Mouse (Mus musculus) MEL (cell line): ENCODE measurements around the gene Omg. TPM values are rescaled to one million over a fixed set of nuclear protein-coding genes. Genes with fewer than 3 reads are reported as not detected.

Source experiments
- DNase-seq: peaks from one replicate; pipeline ENCODE4 v3.0.0; 2011; ENCODE audit warnings: low read depth, low spot score
- H3K27ac ChIP-seq: 2 replicates; pipeline ENCODE4 v1.5.1; 2012; ENCODE audit warnings: low read depth, mild to moderate bottlenecking, control low read depth, low read length, moderate library complexity; ENCODE audit not compliant: control insufficient read depth
- H3K27me3 ChIP-seq, 2 experiments: fragments of 150-350 bp in 1 of 2; sonication (generic) in 1 of 2; 2 replicates each; pipeline ENCODE4 v1.6.1; 2012; ENCODE audit warnings: low read length in 2 of 2, mild to moderate bottlenecking in 2 of 2, improper control_type of control experiment in 1 of 2, moderate library complexity in 1 of 2; ENCODE audit not compliant: insufficient read depth in 2 of 2, control insufficient read depth in 1 of 2
- H3K36me3 ChIP-seq, 2 experiments: 2 replicates each; pipeline ENCODE4 v1.6.1; 2012 to 2014; ENCODE audit warnings: low read length in 2 of 2, improper control_type of control experiment in 1 of 2, inconsistent platforms in 1 of 2, mild to moderate bottlenecking in 1 of 2; ENCODE audit not compliant: insufficient read depth in 2 of 2, control insufficient read depth in 1 of 2
- H3K4me1 ChIP-seq, 2 experiments: fragments of 150-350 bp in 1 of 2; sonication (generic) in 1 of 2; 2 replicates each; pipeline ENCODE4 v1.6.1; 2012; ENCODE audit warnings: low read length in 2 of 2, improper control_type of control experiment in 1 of 2, mild to moderate bottlenecking in 1 of 2; ENCODE audit not compliant: insufficient read depth in 2 of 2, control insufficient read depth in 1 of 2
- H3K4me3 ChIP-seq, 2 experiments: fragments of 150-350 bp in 1 of 2; sonication (generic) in 1 of 2; 2 replicates each; pipeline ENCODE4 v1.5.1; 2012; ENCODE audit warnings: low read depth in 2 of 2, low read length in 2 of 2, mild to moderate bottlenecking in 2 of 2, moderate library complexity in 2 of 2, control low read depth in 1 of 2, improper control_type of control experiment in 1 of 2; ENCODE audit not compliant: control insufficient read depth in 1 of 2, insufficient read depth in 1 of 2
- H3K79me2 ChIP-seq: 2 replicates; pipeline ENCODE4 v1.6.1; 2012; ENCODE audit warnings: mild to moderate bottlenecking, low read length, moderate library complexity; ENCODE audit not compliant: control insufficient read depth, poor library complexity, insufficient read depth
- H3K9ac ChIP-seq: 2 replicates; pipeline ENCODE4 v1.6.1; 2012; ENCODE audit warnings: low read depth, mild to moderate bottlenecking, control low read depth, low read length, moderate library complexity; ENCODE audit not compliant: control insufficient read depth, poor library complexity, severe bottlenecking
- H3K9me3 ChIP-seq: fragments of 150-350 bp; sonication (generic); replicated peaks from 2 replicates; pipeline ENCODE4 v1.6.1; 2012; ENCODE audit warnings: mild to moderate bottlenecking, low read length, improper control_type of control experiment, moderate library complexity; ENCODE audit not compliant: insufficient read depth
- BHLHE40 ChIP-seq: IDR thresholded peaks from 2 replicates; pipeline ENCODE4 v1.6.1; 2012; ENCODE audit warnings: low read depth, mild to moderate bottlenecking, inconsistent platforms, low read length, improper control_type of control experiment, borderline replicate concordance
- CHD1 ChIP-seq: IDR thresholded peaks from 2 replicates; pipeline ENCODE4 v1.6.1; 2012; ENCODE audit warnings: low read depth, mild to moderate bottlenecking, inconsistent platforms, low read length, improper control_type of control experiment
- CHD2 ChIP-seq: IDR thresholded peaks from 2 replicates; pipeline ENCODE4 v1.6.1; 2011; ENCODE audit warnings: low read length, improper control_type of control experiment
- CTCF ChIP-seq, 3 experiments: IDR thresholded peaks in 2 of 3; conservative IDR thresholded peaks in 1 of 3; 2 replicates each; pipeline ENCODE4 v1.5.1; 2011 to 2012; ENCODE audit warnings: low read length in 3 of 3, low read depth in 2 of 3, mild to moderate bottlenecking in 2 of 3, improper control_type of control experiment in 1 of 3, inconsistent platforms in 1 of 3, mixed read lengths in 1 of 3, moderate library complexity in 1 of 3; ENCODE audit not compliant: control insufficient read depth in 1 of 3, insufficient read depth in 1 of 3, poor library complexity in 1 of 3, severe bottlenecking in 1 of 3
- E2F4 ChIP-seq: IDR thresholded peaks from 2 replicates; pipeline ENCODE4 v1.6.1; 2011; ENCODE audit warnings: low read depth, low read length, improper control_type of control experiment, borderline replicate concordance
- ELF1 ChIP-seq: IDR thresholded peaks from 2 replicates; pipeline ENCODE4 v1.6.1; 2014; ENCODE audit warnings: low read depth, mild to moderate bottlenecking, inconsistent platforms, low read length, improper control_type of control experiment, moderate library complexity
- EP300 ChIP-seq, 2 experiments: IDR thresholded peaks; 2 replicates each; pipeline ENCODE4 v1.6.1; 2011; ENCODE audit warnings: improper control_type of control experiment in 2 of 2, low read length in 2 of 2, low read depth in 1 of 2, mild to moderate bottlenecking in 1 of 2
- GABPA ChIP-seq: IDR thresholded peaks from 2 replicates; pipeline ENCODE4 v1.6.1; 2012; ENCODE audit warnings: low read depth, mild to moderate bottlenecking, inconsistent platforms, low read length, improper control_type of control experiment, moderate library complexity
- GATA1 ChIP-seq: IDR thresholded peaks from 2 replicates; pipeline ENCODE4 v1.6.1; 2011; ENCODE audit warnings: low read depth, low read length, improper control_type of control experiment
- JUND ChIP-seq: IDR thresholded peaks from 2 replicates; pipeline ENCODE4 v1.6.1; 2011; ENCODE audit warnings: low read depth, mild to moderate bottlenecking, improper control_type of control experiment, low read length
- MAFK ChIP-seq: IDR thresholded peaks from 2 replicates; pipeline ENCODE4 v1.6.1; 2011; ENCODE audit warnings: low read depth, mild to moderate bottlenecking, low read length, improper control_type of control experiment, borderline replicate concordance
- MAZ ChIP-seq: IDR thresholded peaks from 2 replicates; pipeline ENCODE4 v1.6.1; 2012; ENCODE audit warnings: low read depth, mild to moderate bottlenecking, inconsistent platforms, low read length, improper control_type of control experiment
- MEF2A ChIP-seq: IDR thresholded peaks from 2 replicates; pipeline ENCODE4 v1.6.1; 2014; ENCODE audit warnings: low read depth, mild to moderate bottlenecking, inconsistent platforms, low read length, improper control_type of control experiment; ENCODE audit not compliant: poor library complexity, insufficient replicate concordance, severe bottlenecking; ENCODE audit errors: extremely low read depth
- MXI1 ChIP-seq: IDR thresholded peaks from 2 replicates; pipeline ENCODE4 v1.6.1; 2011; ENCODE audit warnings: mild to moderate bottlenecking, low read depth, low read length, improper control_type of control experiment
- MYB ChIP-seq: IDR thresholded peaks from 2 replicates; pipeline ENCODE4 v1.6.1; 2011; ENCODE audit warnings: mild to moderate bottlenecking, low read depth, low read length, improper control_type of control experiment
- NELFE ChIP-seq: IDR thresholded peaks from 2 replicates; pipeline ENCODE4 v1.6.1; 2011; ENCODE audit warnings: low read depth, low read length, improper control_type of control experiment
- NRF1 ChIP-seq: IDR thresholded peaks from 2 replicates; pipeline ENCODE4 v1.6.1; 2014; ENCODE audit warnings: low read depth, mild to moderate bottlenecking, inconsistent platforms, low read length, improper control_type of control experiment, moderate library complexity; ENCODE audit not compliant: poor library complexity, insufficient read depth, severe bottlenecking
- POLR2AphosphoS2 ChIP-seq: IDR thresholded peaks from 2 replicates; pipeline ENCODE4 v1.6.1; 2011; ENCODE audit warnings: low read length, improper control_type of control experiment
- POLR2AphosphoS5 ChIP-seq: IDR thresholded peaks from 2 replicates; pipeline ENCODE4 v1.6.1; 2012; ENCODE audit warnings: low read depth, borderline replicate concordance, mild to moderate bottlenecking, inconsistent platforms, low read length, moderate library complexity, mixed read lengths
- SIN3A ChIP-seq: IDR thresholded peaks from 2 replicates; pipeline ENCODE4 v1.6.1; 2012; ENCODE audit warnings: low read length, improper control_type of control experiment, inconsistent platforms
- SMC3 ChIP-seq: IDR thresholded peaks from 2 replicates; pipeline ENCODE4 v1.6.1; 2011; ENCODE audit warnings: low read depth, low read length, improper control_type of control experiment
- TAL1 ChIP-seq: IDR thresholded peaks from 2 replicates; pipeline ENCODE4 v1.6.1; 2012; ENCODE audit warnings: mild to moderate bottlenecking, inconsistent platforms, low read length, moderate library complexity, mixed read lengths
- TCF12 ChIP-seq: IDR thresholded peaks from 2 replicates; pipeline ENCODE4 v1.6.1; 2014; ENCODE audit warnings: low read depth, mild to moderate bottlenecking, inconsistent platforms, low read length, improper control_type of control experiment, moderate library complexity
- USF2 ChIP-seq, 2 experiments: IDR thresholded peaks; 2 replicates each; pipeline ENCODE4 v1.6.1; 2011 to 2012; ENCODE audit warnings: improper control_type of control experiment in 2 of 2, low read length in 2 of 2, borderline replicate concordance in 1 of 2, inconsistent platforms in 1 of 2, low read depth in 1 of 2, mild to moderate bottlenecking in 1 of 2; ENCODE audit not compliant: insufficient read depth in 1 of 2
- ZKSCAN1 ChIP-seq: IDR thresholded peaks from 2 replicates; pipeline ENCODE4 v1.6.1; 2012; ENCODE audit warnings: low read depth, mild to moderate bottlenecking, inconsistent platforms, low read length, improper control_type of control experiment, moderate library complexity
- ZMIZ1 ChIP-seq: IDR thresholded peaks from 2 replicates; pipeline ENCODE4 v1.6.1; 2012; ENCODE audit warnings: low read depth, mild to moderate bottlenecking, inconsistent platforms, low read length, improper control_type of control experiment, moderate library complexity
- ZNF384 ChIP-seq: IDR thresholded peaks from 2 replicates; pipeline ENCODE4 v1.6.1; 2012; ENCODE audit warnings: low read depth, mild to moderate bottlenecking, inconsistent platforms, low read length, improper control_type of control experiment
- polyA plus RNA-seq, 2 experiments: library from polyadenylated mRNA; stranded (reverse) in 1 of 2; unstranded in 1 of 2; fragments of >175 nt in 1 of 2; fragments of >200 nt in 1 of 2; gene quantifications; 2 replicates each; pipeline versions ENCODE4 v1.2.1 to v1.2.4; 2012; ENCODE audit warnings: low replicate concordance in 2 of 2, low read depth in 1 of 2; ENCODE audit not compliant: insufficient read length in 2 of 2, insufficient read depth in 1 of 2, missing spikeins in 1 of 2
- total RNA-seq: library from RNA; depleted of rRNA; stranded (reverse); fragments of 300-350 nt; gene quantifications from 2 replicates; pipeline ENCODE4 v1.2.3, GENCODE M21; 2012

Gene Omg
- total and polyA plus RNA-seq, 3 experiments: 0.21 TPM; not detected in 2

DNA sequence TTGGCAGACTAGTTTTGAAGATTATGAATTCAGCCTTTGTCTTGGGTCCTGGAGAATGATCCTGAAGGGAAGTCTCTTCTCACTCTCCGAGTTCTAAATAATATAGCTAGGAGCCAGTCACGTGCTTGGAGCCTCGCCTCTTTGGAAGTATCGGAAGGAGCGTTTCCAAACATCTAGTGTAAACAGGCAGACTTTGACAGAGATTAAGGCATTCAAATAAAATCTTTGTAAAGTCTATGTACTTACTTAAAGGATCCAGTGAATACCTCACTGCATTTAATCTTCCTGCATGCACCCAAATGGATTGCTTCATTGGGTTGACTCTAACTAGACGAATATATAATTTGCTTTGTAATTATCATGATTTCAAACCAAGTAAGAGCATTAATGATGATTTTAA lies 20.5 kb downstream of the Omg start:
- Histone ChIP-seq H3K9ac (no peak overlapping the region), H3K4me3 (no peak overlapping the region), H3K27ac (no peak overlapping the region), H3K9me3 (no peaks in the 10 kb centered on the region), H3K27me3 (no peaks in the 10 kb centered on the region), H3K4me1 (no peaks in the 10 kb centered on the region), H3K79me2 (no peaks in the 10 kb centered on the region), H3K36me3 (peaks cover 3% of the 10 kb centered on the region in 2 experiments; a peak in 3 of 4 replicates)
- no peak for DNase-seq
- TF ChIP-seq ELF1 (no peak), TCF12 (no peak), CHD1 (no peak), MAFK (no peak), E2F4 (no peak), MAZ (no peak), NRF1 (no peak), CHD2 (no peak), NELFE (no peak), POLR2AphosphoS2 (no peak), ZKSCAN1 (no peak), SMC3 (no peak), TAL1 (no peak), CTCF (IDR thresholded peaks at IDR 0.05 in 2 of 3, conservative IDR thresholded peaks at IDR 0.05 in 1 of 3; ENCODE audit: control insufficient read depth in 1 of 3, insufficient read depth in 1 of 3, low read depth in 2 of 3, low read length in 3 of 3, poor library complexity in 1 of 3, severe bottlenecking in 1 of 3) (no peak), EP300 (IDR thresholded peaks at IDR 0.05; ENCODE audit: low read depth in 1 of 2, low read length in 2 of 2) (no peak), ZMIZ1 (no peak)

DNA sequence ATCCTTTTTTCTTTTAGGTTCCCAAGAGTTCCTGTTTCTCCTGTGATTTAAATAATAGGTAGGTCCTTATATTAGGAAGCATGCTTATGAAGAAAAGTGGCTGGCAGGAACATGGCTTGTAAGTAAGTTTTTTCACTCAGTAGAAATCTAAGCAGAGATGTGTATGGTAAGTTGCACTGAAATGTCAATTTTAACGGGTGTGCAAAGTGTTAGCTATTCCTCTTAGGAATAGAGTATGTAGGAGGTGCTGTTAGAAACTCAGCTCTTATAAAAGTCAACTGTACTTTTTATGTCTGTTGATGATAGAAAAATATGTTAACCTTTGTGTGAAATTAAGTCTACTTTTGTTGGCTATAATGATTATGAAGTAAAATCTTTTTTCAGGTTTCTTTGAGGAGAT lies 35.8 kb downstream of the Omg start:
- Histone ChIP-seq H3K27ac (no peak overlapping the region), H3K9me3 (no peaks in the 10 kb centered on the region), H3K79me2 (no peaks in the 10 kb centered on the region), H3K27me3 (no peaks in the 10 kb centered on the region), H3K9ac (no peak overlapping the region), H3K36me3 (peaks cover 0 to 12% of the 10 kb centered on the region in 2 experiments; a peak in 2 of 4 replicates), H3K4me3 (no peak overlapping the region), H3K4me1 (no peaks in the 10 kb centered on the region)
- no peak for DNase-seq
- no peak for TF ChIP-seq ZMIZ1
- TF ChIP-seq SMC3: no peak
- no peak for TF ChIP-seq NELFE
- no peak for TF ChIP-seq SIN3A
- no peak for TF ChIP-seq ZNF384
- TF ChIP-seq TCF12: no peak
- TF ChIP-seq USF2 (IDR thresholded peaks at IDR 0.05; ENCODE audit: borderline replicate concordance in 1 of 2, insufficient read depth in 1 of 2, low read depth in 1 of 2, low read length in 2 of 2): no peak
- TF ChIP-seq MEF2A: no peak
- TF ChIP-seq MYB: no peak
- TF ChIP-seq POLR2AphosphoS5: no peak
- TF ChIP-seq NRF1: no peak
- TF ChIP-seq GABPA: no peak
- TF ChIP-seq MAFK: no peak
- TF ChIP-seq CHD2: no peak
- no peak for TF ChIP-seq MXI1
- TF ChIP-seq GATA1: no peak
- no peak for TF ChIP-seq CTCF (IDR thresholded peaks at IDR 0.05 in 2 of 3, conservative IDR thresholded peaks at IDR 0.05 in 1 of 3; ENCODE audit: control insufficient read depth in 1 of 3, insufficient read depth in 1 of 3, low read depth in 2 of 3, low read length in 3 of 3, poor library complexity in 1 of 3, severe bottlenecking in 1 of 3)
- TF ChIP-seq BHLHE40: no peak
- TF ChIP-seq JUND: no peak
- no peak for TF ChIP-seq CHD1
